Comparison of ENCODE assay signal across 13 mouse cellular contexts in genomic region chr16:36808616-36809015, GRCm38 (mm10). TPM values are rescaled to one million over a fixed set of nuclear protein-coding genes. Genes with fewer than 3 reads are reported as not detected.
"Had no signal": no experiment of that assay in that cellular context is flagged by ENCODE, and none has a peak within 500 bp of the region (broad histone marks: within the 10 kb centered on the region; RNA-seq: fewer than 3 reads in every experiment).

No protein-coding gene starts in this region.

- H3K9ac ChIP-seq: limb, embryonic 13.5 days; liver, embryonic 15.5 days; neural tube, embryonic 15.5 days had no signal

- DNase-seq: left cerebral cortex, postnatal 4 days; lung, adult 2 months; lung, postnatal 36 days; midbrain, embryonic 14.5 days had no signal

- H3K36me3 ChIP-seq: limb, embryonic 13.5 days; liver, embryonic 15.5 days; neural tube, embryonic 15.5 days had no signal

- H3K9me3 ChIP-seq: limb, embryonic 13.5 days; liver, embryonic 15.5 days; neural tube, embryonic 15.5 days had no signal

- H3K27me3 ChIP-seq: limb, embryonic 13.5 days; liver, embryonic 15.5 days; neural tube, embryonic 15.5 days had no signal

- H3K4me1 ChIP-seq: limb, embryonic 13.5 days; liver, embryonic 15.5 days; neural tube, embryonic 15.5 days had no signal

- H3K27ac ChIP-seq: layer of hippocampus, adult 2 months; limb, embryonic 13.5 days; liver, embryonic 15.5 days; neural tube, embryonic 15.5 days; stomach, postnatal 0 days had no signal

- H3K4me2 ChIP-seq: limb, embryonic 13.5 days; liver, embryonic 15.5 days; neural tube, embryonic 15.5 days had no signal

- ATAC-seq: hindbrain, embryonic 16.5 days; inflammation-experienced regulatory T-cells, adult 6 months; lung, postnatal 0 days had no signal

- H3K4me3 ChIP-seq: layer of hippocampus, adult 2 months; limb, embryonic 13.5 days; liver, embryonic 15.5 days; myocyte; neural tube, embryonic 15.5 days had no signal

RNA-seq across cellular contexts. Expression of gene Slc15a2, which starts 23.9 kb away (rescaled TPM):
- polyA plus RNA-seq: myocyte had no signal
